Mouse (Mus musculus) layer of hippocampus, postnatal 10 days (tissue): Measurements from ENCODE around the gene Dydc1. TPM values are rescaled to one million over a fixed set of nuclear protein-coding genes. Genes with fewer than 3 reads are reported as not detected.

Source experiments
- DNase-seq, 2 experiments: peaks; one replicate each; pipeline ENCODE4 v3.0.0; 2021; ENCODE audit warnings: low spot score in 2 of 2
- total RNA-seq, 2 experiments: library from RNA; stranded (reverse); gene quantifications; 2 replicates each; pipeline ENCODE4 v1.2.3; 2021

The Dydc1 gene
- total RNA-seq, 2 experiments from 2014 or later = not detected

DNA sequence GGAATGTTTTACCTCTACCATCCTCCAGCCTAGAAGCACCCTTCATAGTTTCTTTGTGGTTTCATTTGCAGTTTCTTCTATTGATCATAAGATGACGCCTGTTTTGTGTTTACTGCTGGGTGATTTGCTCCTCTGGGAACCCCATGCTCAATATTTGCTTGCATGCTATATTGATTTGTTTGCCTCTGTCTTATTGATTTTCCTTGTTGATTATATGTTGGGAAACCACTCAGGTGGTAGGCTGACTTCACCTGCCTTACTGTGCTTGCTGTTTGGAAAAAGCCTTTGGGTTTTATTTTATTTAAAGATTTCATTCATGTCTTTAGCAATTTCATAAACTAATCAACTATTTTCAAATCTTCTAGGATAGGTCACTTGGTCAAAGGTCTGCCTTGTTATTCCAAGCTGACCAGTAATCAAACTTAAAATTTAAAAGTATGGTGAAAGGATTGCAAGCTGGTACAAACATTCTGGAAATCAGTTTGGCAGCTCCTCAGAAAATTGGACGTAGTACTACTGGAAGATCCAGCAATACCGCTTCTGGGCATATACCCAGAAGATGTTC, 23.7 kb downstream of the Dydc1 start:
- no peak for DNase-seq

DNA sequence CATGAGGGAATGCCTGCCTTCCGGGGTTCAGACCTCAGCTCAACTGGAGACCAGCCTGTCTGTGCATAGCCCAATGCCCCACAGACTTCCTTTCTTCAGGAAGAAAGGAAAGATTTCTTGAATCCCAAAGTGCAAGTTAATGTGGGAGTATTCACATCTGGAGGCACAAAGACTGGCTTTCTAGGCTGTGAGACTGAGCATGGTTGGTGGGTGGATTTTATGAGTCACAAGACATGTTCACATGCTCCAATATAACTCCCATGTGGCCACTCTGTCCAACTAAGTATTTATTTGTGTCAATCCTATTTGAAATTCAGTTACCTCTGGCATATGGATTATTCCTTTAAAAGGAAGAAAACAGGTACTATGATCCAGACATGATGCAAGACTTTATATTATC, 26.0 kb downstream of the Dydc1 start:
- no peak for DNase-seq

DNA sequence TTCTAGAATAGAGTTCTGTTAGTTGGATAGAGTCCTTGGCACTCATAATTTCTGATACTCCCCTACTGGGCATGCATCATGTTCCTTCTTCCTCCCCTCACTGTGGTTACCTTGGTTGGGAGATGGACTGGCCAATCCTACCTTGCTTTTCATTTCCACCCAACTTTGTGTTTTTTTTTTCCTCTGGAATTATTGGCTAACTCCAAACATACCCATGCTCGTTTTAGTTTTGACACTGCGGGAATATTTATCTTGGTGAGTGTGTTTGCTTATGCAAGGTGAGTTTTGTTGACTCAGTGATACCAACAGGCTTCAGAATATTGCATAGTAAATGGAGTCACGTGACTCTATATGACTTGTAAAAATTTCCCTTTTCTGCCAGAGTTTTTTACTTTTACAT, 28.0 kb downstream of the Dydc1 start:
- DNase-seq = no peak

- DNase-seq = no peak
Measured at GRCm38 (mm10) chr14:41101242-41101641, 28.5 kb downstream of the Dydc1 start.

- DNase-seq = no peak
Measured at GRCm38 (mm10) chr14:41102269-41102668, 29.6 kb downstream of the Dydc1 start.

- DNase-seq = no peak
Measured at GRCm38 (mm10) chr14:41104853-41105444, 32.2 kb downstream of the Dydc1 start, which contains the start of gene Mat1a. Gene Mat1a, plus strand, starts transcription at chr14:41105035.

DNA sequence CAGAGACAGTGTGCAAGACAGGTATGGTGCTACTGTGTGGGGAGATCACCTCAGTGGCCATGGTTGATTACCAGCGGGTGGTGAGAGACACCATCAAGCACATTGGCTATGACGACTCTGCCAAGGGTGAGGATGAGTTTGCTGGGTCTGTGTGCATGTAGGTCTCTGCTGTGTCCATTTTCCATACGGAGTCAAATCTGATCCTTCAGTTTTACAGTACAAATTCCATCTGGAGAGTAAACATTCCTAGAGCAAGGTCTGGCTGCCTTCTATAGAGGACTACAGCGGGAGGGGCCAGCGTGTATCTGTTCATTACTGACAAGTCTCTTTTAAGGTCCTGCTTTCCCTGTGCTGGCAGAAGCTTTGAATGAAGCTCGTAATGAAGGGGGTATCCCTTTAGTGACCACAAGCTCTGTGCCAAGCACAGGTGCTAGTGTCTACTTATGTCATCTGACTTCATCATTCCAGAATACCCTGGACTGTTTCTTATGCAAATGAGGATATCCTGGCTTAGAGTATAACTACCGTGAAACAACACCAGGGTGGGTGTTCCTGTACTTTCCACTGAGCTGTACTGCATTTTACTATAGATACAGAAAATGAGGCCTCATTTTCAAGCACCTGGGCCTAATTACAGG, 38.4 kb downstream of the Dydc1 start:
- no peak for DNase-seq

DNA sequence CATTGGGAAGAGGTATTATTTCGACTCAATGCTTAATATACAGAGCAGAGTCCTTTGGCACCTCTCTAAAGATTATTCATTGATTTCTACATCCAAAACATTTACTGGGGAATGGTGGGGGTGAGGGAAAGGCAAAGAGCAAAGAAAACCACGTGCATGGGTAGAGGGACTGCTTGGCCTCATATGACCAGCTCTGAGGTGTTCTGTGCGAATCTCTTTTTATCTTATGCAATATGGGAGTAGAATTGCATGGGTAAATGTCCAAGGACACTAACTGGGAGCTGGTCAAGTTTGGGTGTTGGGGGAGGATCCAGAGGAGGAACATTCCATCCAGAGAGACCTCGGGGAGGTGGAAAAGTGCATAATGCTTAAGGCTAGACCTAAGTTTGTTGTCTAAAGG, 40.2 kb downstream of the Dydc1 start:
- DNase-seq = no peak

GRCm38 (mm10) chr14:41116271-41116670, 43.6 kb downstream of the Dydc1 start:
- no peak for DNase-seq

DNA sequence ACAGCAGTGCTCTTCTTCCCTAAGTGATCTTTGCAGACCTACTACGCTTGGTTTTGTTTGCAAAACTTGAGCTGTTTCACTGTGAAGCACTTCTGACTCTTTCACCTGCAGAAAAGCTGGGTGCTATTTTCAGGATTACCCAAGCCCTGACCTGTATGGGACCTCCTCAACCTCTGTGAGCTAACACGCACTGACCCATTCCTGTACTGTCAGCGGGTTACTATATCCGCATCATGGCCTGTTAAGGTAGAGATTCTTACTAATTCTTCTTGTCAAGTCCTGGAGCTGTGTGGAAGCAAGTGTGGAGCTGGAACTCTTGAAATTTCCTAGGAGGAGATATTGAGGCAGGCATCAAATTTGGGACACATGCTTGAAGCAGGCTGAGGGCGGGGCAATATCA, 52.0 kb downstream of the Dydc1 start:
- no peak for DNase-seq

DNA sequence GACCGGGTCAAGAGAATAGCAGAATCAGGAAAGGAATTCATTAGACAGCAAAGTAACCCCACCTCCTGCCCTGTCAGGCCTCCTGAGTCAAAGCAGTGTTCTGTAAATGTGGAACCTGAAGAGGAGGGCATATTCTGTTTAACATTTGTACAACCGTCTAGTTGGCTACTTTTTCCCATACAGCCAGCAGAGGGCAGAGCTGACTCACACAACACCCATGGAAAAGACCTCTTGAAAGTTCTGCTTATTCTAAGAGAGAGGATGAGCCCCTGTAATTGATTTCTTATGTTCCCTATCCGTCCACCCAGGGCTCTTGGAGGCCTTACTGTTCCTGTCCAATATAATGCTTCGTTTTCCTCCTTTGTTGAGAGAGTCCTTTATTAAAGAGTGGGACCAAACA, 55.3 kb downstream of the Dydc1 start:
- peak; percentile 52 to 69 for DNase-seq

- DNase-seq = no peak
Measured at GRCm38 (mm10) chr14:41131540-41131939, 58.8 kb downstream of the Dydc1 start, which contains the start of gene Sftpa1. Gene Sftpa1, plus strand, starts transcription at chr14:41131782.

DNA sequence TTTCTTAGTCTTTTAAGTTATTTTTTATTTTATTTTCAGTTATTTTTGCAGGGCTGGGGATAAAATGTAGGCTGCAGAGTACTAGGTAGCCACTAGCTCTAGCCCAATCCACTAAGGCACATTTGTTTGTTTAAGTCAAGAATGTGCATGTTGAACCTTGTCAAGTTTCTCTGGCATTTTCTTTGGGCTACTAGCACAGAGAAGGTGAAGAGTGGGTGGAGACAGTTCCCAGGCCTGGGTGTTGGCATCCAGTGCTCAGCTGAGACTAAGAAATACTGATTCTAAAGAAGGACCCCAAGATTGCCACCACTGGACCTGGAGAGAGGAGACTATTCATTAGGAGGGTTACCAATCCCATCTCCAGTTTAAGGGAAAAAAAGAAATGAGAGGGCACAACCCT, 64.3 kb downstream of the Dydc1 start:
- DNase-seq = no peak

DNA sequence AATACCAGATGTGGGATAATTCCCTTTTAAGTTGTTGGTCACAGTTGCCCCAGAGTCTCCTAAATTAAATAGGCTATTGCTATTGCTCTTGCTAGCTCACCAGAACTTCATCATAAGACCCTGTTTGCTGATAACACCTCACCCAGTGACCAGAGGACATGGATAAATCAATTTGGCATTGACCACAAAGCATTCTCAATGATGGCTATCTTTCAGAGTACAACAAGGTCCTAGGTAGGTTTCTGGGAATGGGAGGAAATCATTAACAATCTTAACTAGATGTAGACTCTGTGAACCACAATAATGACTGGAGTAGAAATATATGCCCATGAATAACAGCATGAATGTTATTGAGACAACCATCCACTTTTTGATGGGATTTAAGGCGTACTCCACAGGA, 68.0 kb downstream of the Dydc1 start:
- DNase-seq = no peak

Other genes with a start within 250 kb of the Dydc1 start
- 1 to 10 TPM; 1.6 to 3.3 TPM for gene Sh2d4b, start 179.6 kb upstream of the Dydc1 start, total RNA-seq
- gene Tspan14, start 106.1 kb upstream of the Dydc1 start, total RNA-seq = 10 to 100 TPM; 47.3 to 48.7 TPM
- 100 to 1,000 TPM; 132 to 150 TPM for gene Fam213a, start 59.1 kb upstream of the Dydc1 start, total RNA-seq
- gene Dydc2, start 3.7 kb upstream of the Dydc1 start, total RNA-seq = 1 to 10 TPM in 1 of 2 experiments, under 1 TPM in 1; 0.71 to 1.2 TPM
- gene Mat1a, start 32.1 kb downstream of the Dydc1 start, total RNA-seq = not detected
- gene Sftpa1, start 58.9 kb downstream of the Dydc1 start, total RNA-seq = not detected
- not detected for gene Mbl1, start 78.5 kb downstream of the Dydc1 start, total RNA-seq
- not detected for gene Sftpd, start 112.2 kb downstream of the Dydc1 start, total RNA-seq
- gene Gm2832, start 205.9 kb downstream of the Dydc1 start, total RNA-seq = not detected